Mouse (Mus musculus) heart, adult 2 months (tissue): Measurements from ENCODE around the gene Armt1.

Experiments
- CTCF ChIP-seq: fragments of 200-600 bp; IDR thresholded peaks from 2 replicates; pipeline ENCODE4 v1.8.1; 2022; ENCODE audit warnings: antibody characterized with exemption, mild to moderate bottlenecking, moderate library complexity
- POLR2A ChIP-seq: fragments of 200-500 bp; IDR thresholded peaks from 2 replicates; pipeline ENCODE4 v1.6.1; 2011; ENCODE audit warnings: mild to moderate bottlenecking, low read depth, low read length, control low read depth; ENCODE audit not compliant: insufficient read depth

DNA sequence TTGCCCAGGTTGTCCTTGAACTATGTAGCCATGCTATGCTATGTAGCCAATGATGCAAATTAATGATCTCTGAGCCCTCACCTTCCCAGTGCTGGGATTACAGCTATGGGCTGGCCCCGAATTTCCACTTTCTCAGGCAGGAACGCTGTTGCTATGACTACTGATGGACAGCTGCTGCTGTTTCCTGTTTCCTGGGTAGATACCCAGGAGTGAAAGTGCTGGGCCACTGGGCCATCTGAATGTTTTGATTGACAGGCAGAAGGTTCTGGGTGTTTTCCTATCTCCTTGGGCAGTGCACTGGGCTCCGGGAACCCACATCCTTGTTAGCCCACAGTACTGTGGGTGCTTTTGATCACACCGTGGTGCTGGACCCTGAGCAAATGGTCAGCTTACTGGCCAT lies 24.1 kb downstream of the Armt1 start:
- TF ChIP-seq POLR2A: no peak
- no peak for TF ChIP-seq CTCF
